Mouse (Mus musculus): ENCODE measurements around the gene Tspan18.

Tspan18 gene

DNA sequence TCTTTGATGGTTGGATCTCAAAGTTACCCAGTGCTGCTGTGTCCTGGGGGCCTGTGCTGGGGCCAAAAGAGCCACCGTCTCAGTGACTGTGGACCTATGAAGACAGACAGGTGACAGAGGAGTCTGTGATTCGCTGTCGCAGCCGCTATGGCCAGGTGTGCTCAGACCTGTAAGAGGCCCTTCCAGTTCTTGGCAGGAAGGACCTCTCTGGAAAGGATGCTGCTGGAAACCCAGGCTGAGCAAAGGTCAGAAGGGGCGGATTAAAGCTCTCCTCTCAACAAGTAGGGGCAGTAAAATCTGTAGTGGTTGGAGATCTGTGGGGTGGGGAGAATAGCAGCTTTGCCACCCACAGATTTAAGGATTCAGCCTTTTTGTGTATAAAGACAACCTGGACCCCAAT lies 154.7 kb downstream of the Tspan18 start:
- DNase-seq = no peak

DNA sequence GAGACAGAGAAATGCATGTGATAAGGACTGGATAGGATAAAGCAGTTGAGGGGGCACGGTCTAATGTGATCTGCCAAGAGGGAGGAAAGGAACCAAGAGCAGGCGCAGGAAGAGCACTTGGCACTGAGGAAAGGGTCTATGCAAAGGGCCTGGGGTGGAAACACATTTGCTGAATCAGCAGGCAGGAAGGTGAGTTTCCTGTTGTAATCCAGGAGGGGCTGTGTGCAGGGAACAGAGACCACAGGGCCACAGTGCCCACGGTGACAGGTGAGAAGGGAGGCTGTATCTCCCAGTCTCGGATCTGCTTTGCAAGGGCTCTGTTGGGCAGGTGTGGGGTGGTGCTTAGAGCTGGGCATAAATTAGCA lies 156.0 kb downstream of the Tspan18 start:
- no peak for DNase-seq

DNA sequence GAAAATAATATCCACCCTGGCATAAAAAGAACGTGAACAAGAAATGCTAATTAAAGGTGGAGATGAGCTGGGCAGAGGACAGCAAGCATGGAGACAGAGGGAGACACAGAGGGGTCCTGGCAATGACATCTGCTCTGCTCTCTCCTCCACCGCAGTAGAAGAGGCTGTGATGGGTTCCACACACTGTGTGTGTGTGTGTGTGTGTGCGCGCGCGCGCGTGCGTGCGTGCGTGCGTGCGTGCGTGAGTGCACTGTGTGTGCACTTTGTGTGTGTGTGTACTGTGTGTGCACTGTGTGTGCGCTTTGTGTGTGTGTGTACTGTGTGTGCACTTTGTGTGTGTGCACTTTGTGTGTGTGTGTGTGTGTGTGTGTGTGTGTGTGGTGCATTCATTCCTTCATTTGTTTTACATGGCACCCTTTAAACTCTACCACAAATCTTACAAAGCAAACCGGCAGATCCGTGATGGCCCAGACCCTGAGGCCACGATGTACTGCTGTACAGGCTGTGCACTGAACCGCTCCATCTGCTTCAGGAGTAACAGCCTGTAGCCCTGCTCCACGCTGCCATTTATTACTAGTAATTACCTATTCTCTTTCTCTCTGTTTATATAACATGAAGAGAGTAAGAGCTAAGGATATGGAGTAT lies 156.5 kb downstream of the Tspan18 start:
- no peak for DNase-seq

DNA sequence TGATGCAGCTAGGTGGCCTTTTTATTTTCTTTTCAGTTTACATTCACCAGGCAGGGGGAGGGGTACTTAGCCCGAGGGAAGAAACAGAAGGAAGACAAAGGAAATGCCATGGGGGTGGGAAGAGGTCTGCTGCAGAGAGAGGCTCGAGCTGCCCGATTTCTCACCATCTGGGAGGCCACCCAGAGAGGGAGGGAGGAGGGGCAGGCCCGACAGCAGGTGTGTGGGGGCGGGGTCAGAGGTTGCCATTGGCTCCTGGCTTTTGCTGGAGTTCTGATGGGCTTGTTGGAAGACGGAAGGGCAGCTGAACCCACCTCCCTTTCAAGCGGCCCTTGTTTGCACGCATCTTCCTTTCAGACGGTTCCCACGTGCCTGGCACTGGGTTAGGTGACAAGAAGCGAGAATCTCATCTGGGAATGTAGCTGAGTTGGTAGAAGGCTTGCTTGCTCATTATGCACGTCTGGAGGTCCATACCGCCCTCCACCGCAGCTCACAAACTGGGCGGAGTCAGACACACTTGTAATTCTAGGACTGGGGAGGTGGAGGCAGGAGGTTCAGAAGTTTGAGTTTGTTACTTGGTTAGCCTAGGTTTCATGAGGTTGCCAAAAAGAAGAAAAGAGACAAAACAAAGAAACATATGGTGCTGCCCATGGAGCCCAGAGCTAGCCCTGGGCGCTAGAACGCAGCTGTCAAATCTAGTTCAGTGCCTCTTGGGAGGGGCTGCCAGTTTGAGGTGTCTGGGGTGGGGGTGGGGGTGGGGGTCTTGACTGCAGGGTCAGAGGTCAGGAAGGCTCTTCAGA lies 157.2 kb downstream of the Tspan18 start:
- peak; percentile 67 for DNase-seq

DNA sequence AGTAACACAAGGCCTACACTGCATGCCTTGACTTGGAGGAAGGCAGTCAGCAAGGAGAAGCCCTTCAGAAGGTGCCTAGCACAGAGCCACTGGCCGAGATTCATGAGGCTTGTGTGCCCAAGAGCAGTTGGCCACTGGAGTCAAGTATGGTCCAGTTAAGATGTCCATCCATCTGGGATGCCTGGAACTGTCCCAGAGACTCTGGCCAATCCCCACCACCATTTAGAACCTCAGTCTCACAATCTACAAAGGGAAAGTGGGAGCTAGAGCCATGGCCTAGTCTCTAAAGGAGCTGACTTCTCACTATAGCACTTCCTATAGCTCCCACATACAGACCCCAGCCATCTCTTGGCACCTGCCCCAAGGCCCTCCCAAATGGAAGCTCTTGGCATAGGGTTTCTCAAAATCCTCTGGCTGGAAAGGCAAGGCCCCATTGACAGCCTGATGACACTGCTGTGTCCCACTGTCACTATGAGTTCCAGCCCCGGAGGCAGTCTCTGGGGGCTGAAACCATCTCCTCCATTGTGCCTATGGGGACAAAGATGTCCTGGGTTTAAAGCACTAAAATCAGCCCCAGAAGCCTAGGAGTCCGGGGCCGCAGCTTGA lies 158.0 kb downstream of the Tspan18 start:
- peak; percentile 62 for DNase-seq

DNA sequence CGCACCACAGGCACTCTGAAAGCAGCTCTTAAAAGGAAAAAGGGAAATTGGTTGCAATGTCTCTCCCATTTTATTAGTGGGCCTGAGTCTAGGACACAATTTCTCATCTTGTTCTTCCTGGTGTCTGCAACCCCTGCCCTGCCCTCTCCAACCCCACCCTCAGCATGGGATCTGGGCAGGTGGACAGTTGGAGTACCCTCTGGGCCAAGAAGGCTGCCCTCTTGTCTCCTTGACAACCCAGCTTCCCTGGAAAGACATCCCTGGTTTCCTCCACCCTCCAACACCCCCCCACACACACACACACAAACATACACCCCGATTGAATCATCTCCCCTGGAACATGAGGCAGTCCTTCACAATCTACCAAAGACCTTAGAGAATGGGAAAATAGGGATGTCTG lies 158.6 kb downstream of the Tspan18 start:
- DNase-seq = no peak

DNA sequence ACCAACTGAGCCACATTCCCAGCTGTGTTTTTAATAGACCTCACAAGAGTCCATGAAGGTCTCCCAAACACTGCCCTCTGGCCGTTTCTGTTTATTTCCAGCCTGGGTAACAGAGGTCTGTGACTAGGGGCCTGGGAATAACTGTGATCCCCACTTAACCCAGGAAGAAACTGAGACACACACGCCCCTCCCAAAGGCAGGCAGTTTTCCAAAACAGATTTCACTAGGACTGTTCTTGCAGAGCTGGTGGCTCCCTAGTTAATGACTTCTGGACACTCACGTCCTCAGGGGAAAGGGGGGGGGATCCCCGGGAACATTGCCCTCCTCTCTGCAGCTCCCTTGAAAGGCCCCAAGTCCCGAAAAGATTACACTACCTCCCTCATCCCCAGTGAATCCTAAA lies 159.0 kb downstream of the Tspan18 start:
- DNase-seq = no peak

DNA sequence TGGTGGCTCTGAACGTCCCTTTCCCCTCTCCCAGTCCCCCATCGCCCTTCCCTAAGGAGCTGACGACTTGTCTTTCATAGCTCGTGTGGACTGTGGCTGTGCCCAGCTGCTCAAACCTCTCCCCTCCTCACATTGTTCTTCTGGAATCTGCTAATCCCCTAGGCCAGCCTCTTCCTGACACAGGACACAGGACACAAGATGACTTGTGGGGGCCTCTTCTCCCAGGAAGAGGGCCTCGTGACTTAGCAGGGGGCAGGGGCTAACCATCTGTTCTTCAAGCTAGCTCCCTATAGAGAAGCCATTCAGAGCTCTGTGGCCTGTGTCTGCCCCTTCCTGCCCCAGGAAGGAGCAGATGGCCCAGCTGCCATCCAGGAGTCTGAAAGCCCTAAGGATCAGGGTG lies 160.1 kb downstream of the Tspan18 start:
- no peak for DNase-seq

DNA sequence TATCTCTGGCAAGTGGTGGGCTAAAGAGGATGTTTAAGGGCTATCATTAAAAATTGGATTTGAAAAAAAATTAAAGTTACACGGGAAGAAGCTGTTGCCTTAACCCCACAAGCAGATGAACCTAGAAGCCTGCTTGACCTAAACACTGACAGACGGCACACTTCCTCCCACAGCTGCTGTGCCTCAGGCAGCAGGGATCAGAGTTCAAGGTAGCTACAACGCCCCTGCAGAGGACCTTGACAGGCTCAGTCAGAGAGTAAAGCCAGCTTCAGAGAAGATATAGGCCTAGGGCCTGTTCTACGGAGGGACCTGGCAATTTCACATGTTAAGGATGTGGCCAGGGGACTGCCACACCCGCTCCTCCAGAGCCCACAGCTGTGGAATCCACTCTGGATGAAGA lies 161.8 kb downstream of the Tspan18 start:
- DNase-seq = no peak

DNA sequence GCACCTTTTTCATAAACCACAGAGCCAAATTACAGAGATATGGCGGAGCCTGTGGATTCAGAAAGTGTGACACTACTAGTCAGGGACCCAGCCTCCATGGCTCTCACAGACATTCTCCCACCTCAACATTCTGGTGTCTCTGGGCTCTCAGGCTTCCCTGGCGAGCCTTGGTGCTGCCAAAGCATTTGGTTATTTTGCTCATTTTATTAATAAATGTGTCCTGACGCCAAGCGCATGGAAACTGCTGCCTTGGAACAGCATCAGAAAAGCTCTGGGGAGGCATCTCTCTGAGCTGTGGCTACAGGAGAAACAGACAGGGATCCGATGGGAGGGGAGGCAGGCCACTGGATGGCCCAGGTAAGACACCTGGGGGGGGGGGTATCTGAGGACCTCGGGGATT lies 162.4 kb downstream of the Tspan18 start:
- DNase-seq = no peak

DNA sequence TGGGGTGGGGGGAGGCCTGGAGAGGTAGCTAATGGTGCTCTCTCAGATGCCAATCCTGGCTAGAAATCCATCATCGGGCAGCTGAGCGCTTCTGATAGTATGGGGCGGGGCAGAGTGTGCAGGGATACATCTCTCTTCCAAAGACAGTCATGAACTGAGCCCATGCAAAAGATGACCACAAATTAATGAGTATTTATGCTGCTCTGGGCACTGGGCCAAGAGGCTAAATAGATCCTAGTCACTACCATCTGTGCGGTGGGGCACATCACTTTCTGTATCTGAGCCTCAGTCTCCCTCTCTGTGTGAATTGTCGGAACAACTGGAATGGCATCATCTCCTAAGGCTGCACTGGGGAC lies 163.5 kb downstream of the Tspan18 start:
- DNase-seq = peak; percentile 48

DNA sequence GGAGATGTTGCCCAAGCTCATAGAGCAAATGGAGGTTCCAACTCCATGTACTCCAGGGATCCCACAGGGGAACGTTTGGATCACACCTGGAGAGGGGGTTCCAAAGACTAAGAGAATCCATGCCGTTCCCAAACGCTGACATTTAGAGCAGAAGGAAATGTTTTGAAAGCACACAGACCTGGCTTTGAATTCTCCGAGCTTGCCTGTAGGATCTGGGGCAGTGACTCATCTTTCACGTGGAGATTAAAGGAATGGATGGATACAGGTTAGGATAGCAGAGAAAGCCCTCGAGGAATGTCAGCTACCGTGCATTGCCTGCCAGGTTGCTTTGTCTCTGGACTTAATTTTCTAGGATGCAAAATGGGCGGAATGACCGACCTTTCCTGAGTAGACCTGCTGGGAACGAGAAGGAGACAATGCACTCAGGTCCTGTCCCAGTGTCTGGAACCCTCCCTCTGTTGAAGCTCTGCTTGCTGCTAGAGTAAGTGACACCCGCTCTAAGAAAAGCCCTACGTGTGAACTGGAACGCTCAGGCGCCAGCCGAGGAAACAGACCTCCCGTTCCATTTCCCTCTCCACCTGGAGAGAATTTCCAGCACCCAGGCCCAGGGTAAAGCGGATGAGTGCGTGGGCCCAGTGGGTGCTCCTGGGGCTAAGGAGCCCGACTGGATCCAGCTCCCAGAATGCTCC lies 164.0 kb downstream of the Tspan18 start:
- no peak for DNase-seq

DNA sequence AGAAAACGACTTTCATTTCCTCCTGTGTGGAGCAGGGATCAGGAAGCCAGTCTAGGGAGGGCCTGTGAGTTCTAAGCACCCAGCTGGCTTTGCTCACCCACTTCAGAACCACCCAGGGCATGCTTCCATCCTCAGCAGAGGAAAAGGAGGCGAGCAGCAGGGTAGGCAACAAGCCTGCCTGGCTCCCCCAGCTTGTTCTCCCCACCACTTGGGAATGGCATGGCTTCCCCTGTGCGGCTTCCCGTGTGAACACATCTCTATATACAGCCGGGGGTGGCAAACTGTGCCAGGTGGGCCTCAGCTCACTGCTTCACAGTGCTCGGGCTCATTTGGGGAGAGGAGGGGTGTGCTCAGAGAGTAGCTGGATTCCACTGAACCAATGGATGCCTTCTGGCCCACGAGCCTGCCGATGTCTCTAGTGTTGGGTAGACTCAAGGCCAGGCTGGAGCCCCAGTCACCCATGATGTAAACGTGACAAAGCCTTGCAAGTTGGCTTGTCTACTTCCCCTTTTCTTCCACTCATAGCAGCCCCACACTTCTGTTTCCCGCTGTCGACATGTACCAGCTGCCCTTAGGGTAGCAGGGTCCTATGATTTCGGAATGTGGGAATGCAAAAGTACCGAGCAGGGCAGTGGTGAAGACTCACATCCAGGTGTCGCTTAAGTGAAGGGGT lies 167.4 kb downstream of the Tspan18 start:
- DNase-seq = no peak

DNA sequence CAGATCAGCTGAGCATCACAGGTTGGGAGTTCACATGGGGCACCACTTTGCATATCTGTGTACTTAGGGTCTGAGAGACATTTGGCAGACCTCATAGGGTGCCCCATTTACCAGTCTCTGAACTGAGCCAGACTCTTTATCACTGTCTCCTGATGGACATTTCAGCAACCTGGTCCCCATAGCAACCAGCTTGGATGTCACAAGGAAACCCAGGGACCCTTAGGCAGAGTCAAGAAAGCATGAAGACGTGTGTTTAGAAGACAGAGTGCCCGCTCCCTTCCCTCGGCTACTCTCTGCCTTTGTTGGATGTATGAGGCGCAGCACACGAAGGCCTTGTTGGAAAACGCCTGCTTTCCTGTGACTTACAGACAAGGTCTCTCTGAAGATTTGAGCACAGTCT lies 168.0 kb downstream of the Tspan18 start:
- no peak for DNase-seq

DNA sequence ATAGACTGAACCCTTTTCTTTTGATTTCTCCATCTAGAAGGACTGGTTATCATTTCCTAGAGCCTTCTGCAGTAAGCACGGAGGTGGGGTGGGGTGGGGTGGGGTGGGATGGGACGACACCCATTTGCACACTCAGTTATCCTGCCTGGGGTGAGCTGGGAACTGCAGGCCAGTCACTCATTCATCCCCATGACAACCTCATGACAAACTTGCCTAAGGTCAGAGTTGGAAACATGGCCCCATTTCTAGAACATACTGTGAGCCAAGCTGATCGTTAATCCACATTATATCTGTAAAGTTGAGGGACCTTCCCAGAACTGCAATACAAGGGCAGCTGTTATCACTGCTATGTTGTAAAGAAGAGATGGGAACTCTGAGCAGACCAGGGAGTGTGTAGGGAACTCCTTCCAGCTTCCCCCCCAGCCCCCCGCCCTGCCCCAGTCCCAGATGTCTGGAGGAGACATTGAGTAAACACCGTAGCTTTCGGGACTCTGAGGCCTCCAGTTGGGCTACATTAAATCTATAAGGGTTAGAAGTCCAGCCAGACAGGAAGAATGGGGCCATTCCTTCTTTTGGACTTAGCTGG lies 170.5 kb downstream of the Tspan18 start:
- DNase-seq = no peak

DNA sequence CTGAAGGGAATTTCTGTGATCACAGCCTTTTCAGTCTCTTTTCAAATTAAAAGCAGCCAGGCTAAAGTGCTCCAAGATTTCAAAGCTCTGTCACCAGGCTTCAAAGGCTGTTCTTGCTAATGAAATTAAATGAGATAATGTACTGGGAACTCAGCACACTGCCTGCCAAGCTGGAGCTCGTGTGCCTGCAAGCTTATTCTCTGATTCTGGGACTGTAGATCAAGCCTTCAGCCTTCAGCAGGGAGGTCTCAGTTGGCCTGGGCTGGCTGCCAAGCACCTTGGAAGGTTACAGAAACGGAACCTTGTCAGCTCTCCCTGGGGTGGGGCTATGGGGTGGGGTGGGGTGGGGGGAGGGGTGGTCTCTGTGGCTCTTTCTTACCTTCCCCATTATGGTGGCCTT lies 171.0 kb downstream of the Tspan18 start:
- DNase-seq = no peak

DNA sequence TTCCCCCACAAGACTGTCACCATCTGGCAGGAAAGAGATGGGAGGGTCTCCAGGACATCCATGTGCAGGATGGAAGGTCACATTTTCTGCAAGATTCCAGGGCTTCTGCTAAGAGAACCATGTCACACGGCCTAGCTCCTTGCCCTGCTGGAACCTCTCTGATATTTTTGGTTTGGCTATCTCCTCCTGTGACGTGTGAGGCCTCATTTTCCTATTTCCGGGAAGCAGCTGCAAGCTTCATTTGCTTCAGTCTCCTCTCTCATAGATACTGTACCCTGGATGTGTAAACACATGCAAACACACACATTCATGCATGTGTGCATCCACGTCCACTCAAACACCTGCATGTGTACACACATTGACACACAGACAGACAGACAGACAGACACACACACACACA lies 171.5 kb downstream of the Tspan18 start:
- DNase-seq = no peak

DNA sequence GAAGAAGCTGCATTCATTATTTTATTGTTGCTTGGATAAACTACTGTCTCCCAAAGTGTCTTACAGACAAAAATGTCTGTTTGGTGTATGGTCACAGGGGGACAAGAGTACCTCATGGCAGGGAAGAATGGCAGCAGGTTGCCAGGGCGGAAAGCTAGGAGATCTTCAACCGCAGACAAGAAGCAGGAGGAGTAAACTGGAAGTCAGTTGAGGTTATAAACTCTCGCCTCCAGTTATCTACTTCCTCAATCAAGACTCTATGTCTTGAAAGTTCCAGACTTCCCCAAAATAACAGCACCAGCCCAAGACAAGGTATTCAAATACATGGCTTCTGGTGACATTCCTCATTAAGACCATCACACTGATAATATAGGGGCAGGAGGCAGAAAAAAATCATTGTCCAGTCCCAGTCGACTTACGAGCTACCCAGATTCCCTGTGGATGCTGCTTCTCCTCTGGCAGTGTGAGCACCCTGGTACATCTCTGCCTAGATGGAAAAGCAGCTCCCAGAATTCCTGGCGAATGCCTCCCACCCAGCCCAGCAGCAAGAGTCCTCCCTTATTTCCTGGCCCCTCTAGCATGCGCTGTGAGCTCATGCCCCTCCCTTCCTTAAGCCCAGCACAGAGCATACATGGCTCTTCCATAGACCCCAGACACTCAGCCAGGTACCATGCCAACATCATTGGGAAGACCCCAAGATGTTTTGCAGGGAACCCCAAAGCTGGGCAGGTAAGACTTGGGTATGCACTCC lies 172.2 kb downstream of the Tspan18 start:
- DNase-seq = no peak

DNA sequence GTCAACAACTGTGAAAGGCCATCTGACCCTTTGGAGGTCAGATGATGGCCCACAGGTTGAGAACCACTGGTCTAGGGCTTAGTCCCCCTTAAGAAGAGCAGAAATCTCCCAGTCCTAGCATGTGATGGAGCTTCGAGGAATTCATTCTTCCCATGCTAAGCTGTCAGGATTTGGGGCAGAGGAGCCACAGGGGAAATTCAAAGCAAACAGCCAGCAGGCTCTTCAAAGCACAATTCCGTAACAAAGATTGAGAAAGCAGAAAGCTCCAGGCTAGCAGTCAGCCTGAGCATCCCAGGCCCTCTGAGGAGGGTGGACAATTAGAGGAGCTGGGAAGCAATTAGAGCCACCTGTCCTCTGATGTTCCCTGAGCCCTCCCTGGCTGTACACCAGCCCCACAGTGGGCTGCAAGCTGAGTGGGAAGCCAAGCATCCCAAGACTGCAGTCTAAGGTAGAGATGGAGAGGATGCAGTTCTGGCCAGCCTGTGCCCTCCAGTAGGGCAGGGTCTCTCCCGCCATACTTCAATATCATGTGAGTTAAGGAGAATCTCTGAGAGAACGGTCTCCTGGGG lies 173.8 kb downstream of the Tspan18 start:
- no peak for DNase-seq

DNA sequence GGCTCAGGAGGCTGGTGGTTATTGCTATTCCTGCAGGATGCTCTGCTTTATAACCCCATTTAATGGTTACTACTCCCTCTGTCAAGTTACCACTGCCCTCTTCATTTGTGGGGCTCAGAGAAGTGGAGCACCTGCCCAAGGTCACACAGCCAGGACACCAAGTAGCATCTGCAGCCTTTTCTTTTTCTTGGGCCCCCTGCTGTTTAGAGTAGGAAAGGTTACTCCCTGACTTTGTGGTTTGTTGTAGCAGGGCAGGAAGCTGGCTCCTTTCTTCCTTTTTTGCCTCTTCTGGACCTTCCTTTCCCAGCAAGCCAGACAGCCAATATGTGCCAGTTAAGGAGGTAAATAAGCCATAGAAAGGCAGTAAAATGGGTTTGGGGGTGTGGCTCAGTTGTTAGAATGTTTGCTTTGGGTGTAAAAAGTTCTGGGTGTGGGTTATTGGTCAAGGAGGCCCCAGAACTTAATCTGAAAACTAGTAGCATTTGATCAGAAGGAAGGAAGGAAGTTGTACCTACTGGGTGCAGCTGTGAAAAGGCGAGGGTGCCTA lies 179.7 kb downstream of the Tspan18 start:
- DNase-seq = no peak

DNA sequence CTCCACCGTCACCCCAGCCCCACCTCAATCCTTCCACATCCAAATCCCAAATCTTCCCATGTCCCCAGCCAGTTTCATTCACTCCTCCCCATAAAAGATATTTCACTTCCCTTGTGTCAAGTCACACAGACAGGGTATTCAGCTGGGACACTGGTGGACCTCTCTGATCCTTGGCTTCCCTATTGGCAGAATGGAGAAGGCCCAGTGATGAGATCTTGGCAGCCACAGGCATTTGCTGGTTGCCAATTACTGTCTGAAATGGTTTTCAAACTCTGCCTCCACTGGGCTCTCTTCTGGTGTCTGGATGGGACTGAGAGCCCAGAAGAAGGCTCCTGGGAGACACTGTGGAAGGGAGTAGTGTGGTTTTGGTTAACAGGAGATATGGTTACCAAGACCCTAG lies 180.5 kb downstream of the Tspan18 start:
- DNase-seq = no peak

Data from cerebellum, adult 9-11 months (tissue).